Mouse (Mus musculus) G1E (cell line): ENCODE results near the gene Naa35.

Source experiments
- CTCF ChIP-seq: IDR thresholded peaks from 2 replicates; pipeline ENCODE4 v1.5.1; 2012; ENCODE audit warnings: low read depth, low read length, inconsistent platforms, mixed read lengths
- GATA2 ChIP-seq: IDR thresholded peaks from 2 replicates; pipeline ENCODE4 v1.6.1; 2012; ENCODE audit warnings: low read depth, low read length, inconsistent platforms, borderline replicate concordance
- TAL1 ChIP-seq: conservative IDR thresholded peaks from 2 replicates; pipeline ENCODE4 v1.6.1; 2012; ENCODE audit warnings: low read depth, low read length, inconsistent platforms, mixed read lengths

DNA sequence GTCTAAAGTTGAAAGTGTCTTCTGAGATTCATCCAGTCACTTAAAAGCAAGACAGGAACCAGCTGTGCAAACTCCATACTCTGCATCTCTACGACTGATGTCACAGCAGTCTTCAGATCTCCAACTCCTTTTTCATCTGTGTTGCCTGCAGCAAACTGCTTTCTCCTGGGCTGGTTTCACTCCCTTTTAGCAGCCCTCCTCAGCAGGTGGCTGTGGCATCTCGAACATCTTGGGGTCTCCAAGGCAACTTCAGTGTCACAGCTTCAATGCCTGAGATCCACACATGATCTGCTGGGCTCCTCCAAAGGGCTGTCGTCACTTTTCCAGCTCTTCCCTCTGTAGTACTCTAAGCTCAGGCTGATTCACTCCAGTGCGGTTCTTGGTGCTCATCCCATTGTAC, 5.6 kb downstream of the Naa35 start:
- TF ChIP-seq CTCF (no peak), TAL1 (no peak), GATA2 (no peak)
